10 mouse cellular contexts compared by ENCODE assay signal in genomic region chr1:128803433-128804060, GRCm38 (mm10).
DNase-seq lines count a peak whose midpoint lies in the region; ATAC-seq lines count a peak whose summit lies in the region.
"Had no signal": no experiment of that assay in that cellular context is flagged by ENCODE, and none has a peak within 500 bp of the region (broad histone marks: within the 10 kb centered on the region; RNA-seq: fewer than 3 reads in every experiment).

No protein-coding gene starts in this region.

- H3K4me2 ChIP-seq in forebrain, embryonic 12.5 days: no peak overlapping the region
- H3K4me2 ChIP-seq in hindbrain, embryonic 15.5 days: no peak overlapping the region
- no peak overlapping the region; the same call in 1 of the 2 replicates for H3K4me2 ChIP-seq in midbrain, embryonic 13.5 days (replicated peaks)
- H3K4me2 ChIP-seq: liver, embryonic 15.5 days had no signal

- H3K4me1 ChIP-seq in forebrain, embryonic 12.5 days: peaks cover 32% of the 10 kb centered on the region
- peaks cover 27% of the 10 kb centered on the region for H3K4me1 ChIP-seq in hindbrain, embryonic 15.5 days (replicated peaks)
- H3K4me1 ChIP-seq in midbrain, embryonic 13.5 days (replicated peaks): peaks cover 41% of the 10 kb centered on the region
- H3K4me1 ChIP-seq: liver, embryonic 15.5 days had no signal

- H3K36me3 ChIP-seq in forebrain, embryonic 12.5 days (replicated peaks): no peaks in the 10 kb centered on the region
- H3K36me3 ChIP-seq in hindbrain, embryonic 15.5 days: no peaks in the 10 kb centered on the region
- H3K36me3 ChIP-seq in midbrain, embryonic 13.5 days: no peaks in the 10 kb centered on the region
- H3K36me3 ChIP-seq: liver, embryonic 15.5 days had no signal

- H3K27ac ChIP-seq in forebrain, embryonic 12.5 days: peak overlapping the region; percentile 63; the same call in 1 of the 2 replicates
- 0 out of 2 replicates have a peak overlapping the region, but pooled peaks have one; percentile 5 for H3K27ac ChIP-seq in hindbrain, embryonic 15.5 days (replicated peaks)
- peak overlapping the region; percentile 70 for H3K27ac ChIP-seq in midbrain, embryonic 13.5 days
- H3K27ac ChIP-seq: liver, embryonic 15.5 days had no signal

- ATAC-seq in forebrain, embryonic 12.5 days (ENCODE audit: low FRiP score): peak; percentile 62
- ATAC-seq in hindbrain, embryonic 15.5 days (ENCODE audit: low FRiP score, low read depth): peak; percentile 76
- peak; percentile 57 for ATAC-seq in midbrain, embryonic 13.5 days
- ATAC-seq in monocyte, adult 5-6 weeks (replicated peaks; ENCODE audit: insufficient number of reproducible peaks, low FRiP score, low TSS enrichment, poor library complexity, severe bottlenecking): no peak
- ATAC-seq: Patski had no signal

- no peak overlapping the region for H3K9ac ChIP-seq in forebrain, embryonic 12.5 days
- no peak overlapping the region for H3K9ac ChIP-seq in hindbrain, embryonic 15.5 days
- no peak overlapping the region for H3K9ac ChIP-seq in midbrain, embryonic 13.5 days (replicated peaks)
- H3K9ac ChIP-seq: liver, embryonic 15.5 days had no signal

- intact Hi-C loops in left cerebral cortex, postnatal 36 days (cut with DNase I): no loop called here

- no peaks in the 10 kb centered on the region for H3K9me3 ChIP-seq in forebrain, embryonic 12.5 days
- H3K9me3 ChIP-seq in hindbrain, embryonic 15.5 days: no peaks in the 10 kb centered on the region
- no peaks in the 10 kb centered on the region for H3K9me3 ChIP-seq in midbrain, embryonic 13.5 days
- H3K9me3 ChIP-seq: liver, embryonic 15.5 days had no signal

- DNase-seq in layer of hippocampus, postnatal 14 days (ENCODE audit: low spot score in 2 of 2): peak; percentile 43 to 54
- no peak for DNase-seq in layer of hippocampus, adult 11-12 months (ENCODE audit: low spot score)
- no peak for DNase-seq in yolk sac, embryonic 10.5 days (ENCODE audit: low spot score)
- DNase-seq in left cerebral cortex, postnatal 36 days (ENCODE audit: low spot score in 2 of 2): no peak

- 36% methylated on average over 9 of the region's 9 CpGs for WGBS in forebrain, embryonic 12.5 days
- WGBS in hindbrain, embryonic 15.5 days: 21% methylated on average over 9 of the region's 9 CpGs
- WGBS in midbrain, embryonic 13.5 days: 8% methylated on average over 9 of the region's 9 CpGs

- H3K4me3 ChIP-seq in forebrain, embryonic 12.5 days (replicated peaks): no peak overlapping the region
- no peak overlapping the region for H3K4me3 ChIP-seq in hindbrain, embryonic 15.5 days
- H3K4me3 ChIP-seq in midbrain, embryonic 13.5 days (replicated peaks): no peak overlapping the region
- H3K4me3 ChIP-seq: liver, embryonic 15.5 days had no signal

- 0 out of 2 replicates have a peak, but pooled peaks cover 3% of the 10 kb centered on the region for H3K27me3 ChIP-seq in forebrain, embryonic 12.5 days
- H3K27me3 ChIP-seq in hindbrain, embryonic 15.5 days: no peaks in the 10 kb centered on the region
- H3K27me3 ChIP-seq in midbrain, embryonic 13.5 days: no peaks in the 10 kb centered on the region
- H3K27me3 ChIP-seq: liver, embryonic 15.5 days had no signal

Comparison
In these comparisons a context has a peak if more than half of its experiments do, and no peak if none do; other contexts are left out.
1. DNase-seq: peak in layer of hippocampus, postnatal 14 days (2 of 2); none in layer of hippocampus, adult 11-12 months (single experiment), yolk sac, embryonic 10.5 days (single experiment) and left cerebral cortex, postnatal 36 days (0 of 2).
2. H3K27ac ChIP-seq: peak in every context shown above with its lines; median percentile 70 in midbrain, embryonic 13.5 days; 63 in forebrain, embryonic 12.5 days; 5 in hindbrain, embryonic 15.5 days.